Mouse (Mus musculus) 3T3-L1 (cell line): ENCODE measurements around the gene Papss1.
A peak's percentile ranks its signal among the peaks of the same experiment; 100 is the strongest.

ENCODE experiments used
- DNase-seq: peaks from one replicate; pipeline ENCODE4 v3.0.0-alpha.2; 2015; ENCODE audit warnings: low read depth, low spot score

Gene Papss1

GRCm38 (mm10) chr3:131631318-131631870 is 66.8 kb downstream of the Papss1 start:
- no peak for DNase-seq

GRCm38 (mm10) chr3:131634091-131634490 is 69.5 kb downstream of the Papss1 start:
- DNase-seq = no peak

GRCm38 (mm10) chr3:131636126-131636525 is 71.6 kb downstream of the Papss1 start:
- peak; percentile 58 for DNase-seq

- DNase-seq = no peak
Measured at GRCm38 (mm10) chr3:131637008-131637407, 72.4 kb downstream of the Papss1 start.

- no peak for DNase-seq
Measured at GRCm38 (mm10) chr3:131637664-131638063, 73.1 kb downstream of the Papss1 start.

GRCm38 (mm10) chr3:131638216-131638615 is 73.6 kb downstream of the Papss1 start:
- no peak for DNase-seq

- no peak for DNase-seq
Measured at GRCm38 (mm10) chr3:131642681-131643292, 78.2 kb downstream of the Papss1 start.

- DNase-seq = peak; percentile 37
Measured at GRCm38 (mm10) chr3:131645203-131645602, 80.6 kb downstream of the Papss1 start.

- DNase-seq = no peak
Measured at GRCm38 (mm10) chr3:131654366-131654765, 89.8 kb downstream of the Papss1 start.

- DNase-seq = peak; percentile 49
Measured at GRCm38 (mm10) chr3:131656032-131656431, 91.5 kb downstream of the Papss1 start.

- peak; percentile 60 for DNase-seq
Measured at GRCm38 (mm10) chr3:131660126-131660525, 95.6 kb downstream of the Papss1 start.

GRCm38 (mm10) chr3:131660629-131661028 is 96.1 kb downstream of the Papss1 start:
- peak; percentile 77 for DNase-seq

GRCm38 (mm10) chr3:131662589-131663148 is 98.1 kb downstream of the Papss1 start:
- DNase-seq = no peak

GRCm38 (mm10) chr3:131669910-131670309 is 105.3 kb downstream of the Papss1 start:
- DNase-seq = peak; percentile 83

GRCm38 (mm10) chr3:131686106-131686505 is 121.5 kb downstream of the Papss1 start:
- DNase-seq = no peak

- no peak for DNase-seq
Measured at GRCm38 (mm10) chr3:131689949-131690348, 125.4 kb downstream of the Papss1 start.

GRCm38 (mm10) chr3:131690543-131690942 is 126.0 kb downstream of the Papss1 start:
- no peak for DNase-seq

- DNase-seq = peak; percentile 50
Measured at GRCm38 (mm10) chr3:131691202-131691601, 126.6 kb downstream of the Papss1 start.
